Mouse (Mus musculus) frontal cortex, postnatal 25 days (tissue): ENCODE results near the gene Ano7.
"Not testable (repeated sequence)": the region's sequence is repeated elsewhere in the genome, so short reads cannot be mapped to it uniquely, and the experiment has no call there.

Source experiments
- DNase-seq, 2 experiments: peaks; one replicate each; pipeline ENCODE4 v3.0.0; 2022; ENCODE audit warnings: low spot score in 2 of 2

The Ano7 gene

DNA sequence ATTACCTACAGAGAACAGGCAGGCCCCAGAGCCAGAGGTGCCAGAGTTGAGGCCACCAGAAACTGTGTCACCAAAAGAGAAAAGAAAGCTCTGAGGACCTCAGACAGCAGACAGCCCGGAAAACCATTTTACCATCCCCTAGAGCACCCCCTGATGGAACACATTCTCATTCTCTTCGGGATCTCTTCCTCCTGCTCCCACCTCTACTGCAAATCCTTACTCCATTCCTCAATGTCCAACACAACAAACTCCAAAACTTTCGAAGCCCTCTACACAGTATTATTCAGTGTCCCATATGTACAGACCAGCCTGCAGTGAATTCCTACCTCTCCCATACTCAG, 72.1 kb downstream of the Ano7 start:
- DNase-seq, result no peak

DNA sequence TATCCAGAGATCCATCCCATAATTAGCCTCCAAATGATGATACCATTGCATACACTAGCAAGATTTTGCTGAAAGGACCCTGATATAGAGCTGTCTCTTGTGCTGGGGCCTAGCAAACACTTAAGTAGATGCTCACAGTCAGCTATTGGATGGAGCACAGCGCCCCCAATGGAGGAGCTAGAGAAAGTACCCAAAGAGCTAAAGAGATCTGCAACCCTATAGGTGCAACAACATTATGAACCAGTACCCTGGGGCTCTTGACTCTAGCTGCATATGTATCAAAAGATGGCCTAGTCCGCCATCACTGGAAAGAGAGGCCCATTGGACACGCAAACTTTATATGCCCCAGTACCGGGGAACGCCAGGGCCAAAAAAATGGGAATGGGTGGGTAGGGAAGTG, 76.4 kb downstream of the Ano7 start:
- not testable (repeated sequence) for DNase-seq

DNA sequence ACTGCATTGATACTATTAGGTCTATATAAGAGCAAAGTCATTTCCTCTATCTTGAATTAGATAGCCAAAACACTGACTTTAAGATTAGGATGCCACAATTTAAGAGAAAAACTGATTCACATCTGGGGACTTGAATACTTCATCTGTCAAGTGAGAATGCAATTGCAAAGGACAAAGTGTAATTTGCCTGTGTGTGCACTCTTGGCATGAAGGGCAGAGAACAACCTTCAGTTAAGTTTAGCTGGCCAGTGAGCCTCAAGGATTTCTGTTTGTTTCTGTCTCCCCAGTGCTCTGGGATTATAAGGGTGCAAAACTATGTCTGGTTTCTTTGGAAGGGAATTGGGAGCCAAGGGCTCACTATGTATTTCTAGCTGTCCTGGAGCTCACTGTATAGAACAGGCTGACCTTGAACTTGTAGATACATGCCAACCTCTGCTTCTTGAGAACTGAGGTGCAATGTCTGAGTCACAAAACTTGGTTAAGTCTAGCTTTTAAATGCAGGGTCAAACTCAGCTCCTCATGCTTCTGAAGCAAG, 80.1 kb downstream of the Ano7 start:
- DNase-seq, result no peak
